11 mouse cellular contexts compared by ENCODE assay signal in the genomic region with DNA sequence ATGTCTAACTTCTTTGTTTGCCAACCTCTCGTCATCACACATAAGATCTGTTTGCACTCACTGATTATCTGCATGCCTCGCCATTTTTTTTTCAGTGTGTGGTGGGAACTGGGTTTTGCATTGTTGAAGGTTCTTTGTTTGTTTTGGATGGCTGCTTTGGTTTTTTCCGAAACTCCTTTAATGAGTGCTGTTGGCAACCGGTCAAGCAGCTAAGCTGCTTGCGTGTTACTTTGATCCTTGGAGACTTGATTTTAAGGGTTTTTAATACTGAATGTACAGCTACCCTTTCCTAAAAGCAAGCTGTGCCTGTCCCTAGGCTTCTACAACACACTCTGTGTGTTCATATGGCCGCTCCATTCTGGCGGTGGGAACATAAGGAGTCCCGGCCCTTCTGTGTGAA.
DNase-seq lines count a peak whose midpoint lies in the region; ATAC-seq and TF ChIP-seq lines count a peak whose summit lies in the region.
"Had no signal": no experiment of that assay in that cellular context is flagged by ENCODE, and none has a peak within 500 bp of the region (broad histone marks: within the 10 kb centered on the region; RNA-seq: fewer than 3 reads in every experiment).

No protein-coding gene starts in this region.

- H3K36me3 ChIP-seq in heart, postnatal 0 days (replicated peaks; ENCODE audit: control insufficient read depth, insufficient read depth, low read length): no peaks in the 10 kb centered on the region
- no peaks in the 10 kb centered on the region for H3K36me3 ChIP-seq in intestine, embryonic 15.5 days
- H3K36me3 ChIP-seq: liver, embryonic 13.5 days had no signal

- ATAC-seq in heart, postnatal 0 days (ENCODE audit: insufficient read depth, low read depth): no peak
- no peak for ATAC-seq in intestine, embryonic 15.5 days
- no peak for ATAC-seq in frontal cortex, adult (ENCODE audit: low TSS enrichment)

- no peaks in the 10 kb centered on the region for H3K27me3 ChIP-seq in heart, postnatal 0 days (ENCODE audit: control insufficient read depth, insufficient read depth, low read length)
- H3K27me3 ChIP-seq in intestine, embryonic 15.5 days (replicated peaks): no peaks in the 10 kb centered on the region
- H3K27me3 ChIP-seq: CH12.LX; liver, embryonic 13.5 days had no signal

- H3K9ac ChIP-seq in heart, postnatal 0 days (replicated peaks; ENCODE audit: low read depth, low read length): no peak overlapping the region
- H3K9ac ChIP-seq in intestine, embryonic 15.5 days: no peak overlapping the region
- H3K9ac ChIP-seq: liver, embryonic 13.5 days had no signal

- H3K4me1 ChIP-seq in heart, postnatal 0 days (ENCODE audit: control insufficient read depth, insufficient read depth): no peaks in the 10 kb centered on the region
- no peaks in the 10 kb centered on the region for H3K4me1 ChIP-seq in lung, adult 2 months (ENCODE audit: control insufficient read depth, insufficient read depth, low read length)
- no peaks in the 10 kb centered on the region for H3K4me1 ChIP-seq in intestine, embryonic 15.5 days (replicated peaks)
- H3K4me1 ChIP-seq: liver, embryonic 13.5 days had no signal

- H3K4me2 ChIP-seq in heart, postnatal 0 days (ENCODE audit: low read depth, low read length): no peak overlapping the region
- no peak overlapping the region for H3K4me2 ChIP-seq in intestine, embryonic 15.5 days (replicated peaks)
- H3K4me2 ChIP-seq: heart, embryonic 11.5 days; liver, embryonic 13.5 days had no signal

- peak; percentile 12 for DNase-seq in heart, postnatal 0 days (ENCODE audit: low spot score)
- DNase-seq in heart, postnatal 25 days (ENCODE audit: low spot score): no peak
- DNase-seq in right cerebral cortex, postnatal 4 days: peak; percentile 11
- no peak for DNase-seq in right cerebral cortex, postnatal 25 days
- peak; percentile 30 for DNase-seq in lung, adult 2 months
- DNase-seq in cerebellum, postnatal 25 days: no peak
- DNase-seq: liver, embryonic 13.5 days had no signal

- 67% methylated on average over 8 of the region's 8 CpGs for WGBS in heart, postnatal 0 days
- WGBS in lung, adult 2 months: 47% methylated on average over 8 of the region's 8 CpGs
- WGBS in intestine, embryonic 15.5 days: 78% methylated on average over 8 of the region's 8 CpGs

- no peak for TF ChIP-seq CTCF in heart, postnatal 0 days (IDR thresholded peaks at IDR 0.05; ENCODE audit: low read depth)
- no peak for TF ChIP-seq CTCF in lung, adult 2 months (IDR thresholded peaks at IDR 0.05; ENCODE audit: insufficient read depth, low read length)

- H3K4me3 ChIP-seq in heart, postnatal 0 days (ENCODE audit: low read depth, low read length): no peak overlapping the region
- H3K4me3 ChIP-seq in lung, adult 2 months (replicated peaks; ENCODE audit: extremely low read depth, low read depth, low read length): no peak overlapping the region
- no peak overlapping the region for H3K4me3 ChIP-seq in intestine, embryonic 15.5 days (replicated peaks)
- H3K4me3 ChIP-seq: liver, embryonic 13.5 days had no signal

- TF ChIP-seq EP300 in heart, postnatal 0 days (IDR thresholded peaks at IDR 0.05; ENCODE audit: low read depth): no peak

- H3K9me3 ChIP-seq in heart, postnatal 0 days (replicated peaks; ENCODE audit: control insufficient read depth, low read length): no peaks in the 10 kb centered on the region
- no peaks in the 10 kb centered on the region for H3K9me3 ChIP-seq in intestine, embryonic 15.5 days
- H3K9me3 ChIP-seq: liver, embryonic 13.5 days had no signal

- TF ChIP-seq POLR2A in lung, adult 2 months (IDR thresholded peaks at IDR 0.05; ENCODE audit: borderline replicate concordance, extremely low read depth, low read depth, low read length): no peak

- intact Hi-C loops in heart, postnatal 25 days (cut with DNase I): no loop called here

- H3K27ac ChIP-seq in heart, postnatal 0 days (ENCODE audit: low read depth): no peak overlapping the region
- no peak overlapping the region for H3K27ac ChIP-seq in intestine, embryonic 15.5 days
- H3K27ac ChIP-seq: liver, embryonic 13.5 days had no signal

Comparison
In these comparisons a context has a peak if more than half of its experiments do, and no peak if none do; other contexts are left out.
1. DNase-seq: peak in heart, postnatal 0 days (single experiment), right cerebral cortex, postnatal 4 days (single experiment) and lung, adult 2 months (single experiment); none in heart, postnatal 25 days (single experiment), right cerebral cortex, postnatal 25 days (single experiment) and cerebellum, postnatal 25 days (0 of 2).